Mouse (Mus musculus): ENCODE measurements around the gene Cd200r4.
"Not testable (repeated sequence)": the region's sequence is repeated elsewhere in the genome, so short reads cannot be mapped to it uniquely, and the experiment has no call there.

DNA sequence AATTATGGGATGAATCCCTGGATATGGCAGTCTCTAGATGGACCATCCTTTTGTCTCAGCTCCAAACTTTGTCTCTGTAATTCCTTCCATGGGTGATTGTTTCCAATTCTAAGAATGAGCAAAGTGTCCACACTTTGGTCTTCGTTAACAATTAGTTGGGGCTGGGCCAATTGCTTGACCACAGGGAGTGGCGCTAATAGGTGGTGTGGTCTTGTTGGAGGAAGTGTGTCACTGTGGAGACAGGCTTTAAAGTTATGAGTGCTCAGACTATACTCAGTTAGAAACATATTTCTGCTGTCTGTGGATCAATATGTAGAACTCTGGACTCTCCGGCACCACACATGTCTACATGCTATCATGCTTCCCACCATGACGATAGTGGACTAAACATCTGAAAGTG, 1.3 kb upstream of the Cd200r4 start:
- not testable (repeated sequence) for TF ChIP-seq CTCF (conservative IDR thresholded peaks at IDR 0.05; ENCODE audit: low read length); NANOG (IDR thresholded peaks at IDR 0.05; ENCODE audit: borderline replicate concordance, low read length); POU5F1 (IDR thresholded peaks at IDR 0.05; ENCODE audit: borderline replicate concordance, low read length)

Data from E14TG2a.4 (cell line).